ENCODE assay signal across 12 mouse cellular contexts in genomic region chr6:28399791-28400190, GRCm38 (mm10). TPM values are rescaled to one million over a fixed set of nuclear protein-coding genes. Genes with fewer than 3 reads are reported as not detected.
DNase-seq lines count a peak whose midpoint lies in the region; TF ChIP-seq lines count a peak whose summit lies in the region.
"Had no signal": no experiment of that assay in that cellular context is flagged by ENCODE, and none has a peak within 500 bp of the region (broad histone marks: within the 10 kb centered on the region; RNA-seq: fewer than 3 reads in every experiment).

No protein-coding gene starts in this region.

- TF ChIP-seq CTCF in layer of hippocampus, adult 2 months (conservative IDR thresholded peaks at IDR 0.05), result peak; percentile 59
- TF ChIP-seq CTCF in E14TG2a.4 (conservative IDR thresholded peaks at IDR 0.05; ENCODE audit: low read length), result peak; percentile 57

- intact Hi-C loops in left cerebral cortex, postnatal 4 days (cut with DNase I), result loop anchor here (10.0 kb wide), 1 partner anchor 135 kb away; no protein-coding TSS in a partner anchor

- peaks cover 29% of the 10 kb centered on the region for H3K4me1 ChIP-seq in E14TG2a.4 (replicated peaks; ENCODE audit: low read depth, low read length)

- DNase-seq in layer of hippocampus, adult 2 months (ENCODE audit: low spot score in 2 of 2), result no peak
- DNase-seq in layer of hippocampus, adult 8-10 months (ENCODE audit: low spot score in 2 of 2), result no peak
- peak; percentile 50 for DNase-seq in 416B (ENCODE audit: low read depth)
- DNase-seq in c-Kit-negative CD71-positive TER-119-positive erythroid progenitor cells, embryonic 14.5 days (ENCODE audit: low read depth, low spot score), result peak; percentile 19
- DNase-seq in adrenal gland, postnatal 36 days, result no peak
- DNase-seq in urinary bladder, postnatal 4 days (ENCODE audit: low spot score in 2 of 2), result no peak
- no peak for DNase-seq in left cerebral cortex, postnatal 4 days

- H3K27me3 ChIP-seq in E14TG2a.4 (ENCODE audit: insufficient read depth, low read length), result peaks cover 66% of the 10 kb centered on the region

- no peak overlapping the region for H3K27ac ChIP-seq in layer of hippocampus, adult 2 months
- H3K27ac ChIP-seq: kidney, postnatal 0 days; lung, embryonic 15.5 days had no signal

- no peaks in the 10 kb centered on the region for H3K36me3 ChIP-seq in E14TG2a.4 (ENCODE audit: insufficient read depth, low read length)
- H3K36me3 ChIP-seq: lung, embryonic 15.5 days had no signal

- H3K4me3 ChIP-seq in layer of hippocampus, adult 2 months, result no peak overlapping the region
- no peak overlapping the region for H3K4me3 ChIP-seq in E14TG2a.4 (replicated peaks; ENCODE audit: low read length)
- H3K4me3 ChIP-seq: lung, embryonic 15.5 days had no signal

- H3K9me3 ChIP-seq in E14TG2a.4 (ENCODE audit: low read length), result peaks cover 15% of the 10 kb centered on the region
- H3K9me3 ChIP-seq: lung, embryonic 15.5 days had no signal

RNA-seq across cellular contexts. Expression of gene Zfp800, which starts 2.0 kb away (rescaled TPM):
- total RNA-seq in layer of hippocampus, adult 2 months (2021), result 10 to 100 TPM; 20.7 to 25.7 TPM
- 10 to 100 TPM; 20.6 to 27.7 (median 24.6) TPM for total RNA-seq in layer of hippocampus, adult 8-10 months (2022)
- total RNA-seq in adrenal gland, postnatal 36 days (2021), result 10 to 100 TPM; 25.5 to 27.5 TPM
- total RNA-seq in left cerebral cortex, postnatal 4 days (2021), result 10 to 100 TPM; 18.0 to 19.8 TPM

RNA-seq across cellular contexts. Expression of gene Arf5, which starts 23.6 kb away (rescaled TPM):
- 100 to 1,000 TPM; 285 to 294 TPM for total RNA-seq in layer of hippocampus, adult 2 months (2021)
- 100 to 1,000 TPM; 233 to 249 (median 241) TPM for total RNA-seq in layer of hippocampus, adult 8-10 months (2022)
- 100 to 1,000 TPM; 149 to 171 TPM for total RNA-seq in adrenal gland, postnatal 36 days (2021)
- 100 to 1,000 TPM; 349 to 350 TPM for total RNA-seq in left cerebral cortex, postnatal 4 days (2021)

RNA-seq across cellular contexts. Expression of gene Fscn3, which starts 27.8 kb away (rescaled TPM):
- not detected for total RNA-seq in layer of hippocampus, adult 2 months (2021)
- total RNA-seq in layer of hippocampus, adult 8-10 months (2022), result not detected
- total RNA-seq in adrenal gland, postnatal 36 days (2021), result under 1 TPM in 1 of 2 experiments, not detected in 1; 0.17 TPM
- under 1 TPM in 1 of 2 experiments, not detected in 1; 0.36 TPM for total RNA-seq in left cerebral cortex, postnatal 4 days (2021)
- total RNA-seq: gastrocnemius, adult 18-20 months; left cerebral cortex, postnatal 14 days had no signal

RNA-seq across cellular contexts. Expression of gene Gcc1, which starts 28.4 kb away (rescaled TPM):
- total RNA-seq in layer of hippocampus, adult 2 months (2021), result 10 to 100 TPM; 17.9 to 23.0 TPM
- total RNA-seq in layer of hippocampus, adult 8-10 months (2022), result 10 to 100 TPM; 16.3 to 20.5 (median 18.9) TPM
- total RNA-seq in adrenal gland, postnatal 36 days (2021), result 10 to 100 TPM; 16.9 to 18.2 TPM
- total RNA-seq in left cerebral cortex, postnatal 4 days (2021), result 10 to 100 TPM; 13.4 to 13.6 TPM

RNA-seq across cellular contexts. Expression of gene Pax4, which starts 49.4 kb away (rescaled TPM):
- total RNA-seq in layer of hippocampus, adult 2 months (2021), result not detected
- total RNA-seq in layer of hippocampus, adult 8-10 months (2022), result not detected
- total RNA-seq in adrenal gland, postnatal 36 days (2021), result not detected
- not detected for total RNA-seq in left cerebral cortex, postnatal 4 days (2021)
- total RNA-seq: gastrocnemius, adult 18-20 months; left cerebral cortex, postnatal 14 days had no signal

Comparison
In these comparisons a context has a peak if more than half of its experiments do, and no peak if none do; other contexts are left out.
1. DNase-seq: peak in 416B (single experiment) and c-Kit-negative CD71-positive TER-119-positive erythroid progenitor cells, embryonic 14.5 days (single experiment); none in layer of hippocampus, adult 2 months (0 of 2), layer of hippocampus, adult 8-10 months (0 of 2), adrenal gland, postnatal 36 days (0 of 2), urinary bladder, postnatal 4 days (0 of 2) and left cerebral cortex, postnatal 4 days (single experiment).